In genomic region chr3:94902747-94903146, GRCm38 (mm10) we compare ENCODE assay signal across 8 mouse cellular contexts. TPM values are rescaled to one million over a fixed set of nuclear protein-coding genes. Genes with fewer than 3 reads are reported as not detected.
DNase-seq lines count a peak whose midpoint lies in the region; ATAC-seq and TF ChIP-seq lines count a peak whose summit lies in the region.

No protein-coding gene starts in this region.

- H3K27ac ChIP-seq in thymus, adult 2 months (ENCODE audit: control insufficient read depth, insufficient read depth, low read length): no peak overlapping the region
- H3K27ac ChIP-seq in kidney, adult 2 months (ENCODE audit: insufficient read depth, low read depth, low read length): no peak overlapping the region
- no peak overlapping the region for H3K27ac ChIP-seq in liver, adult 2 months (replicated peaks; ENCODE audit: insufficient read depth, low read depth, low read length)
- no peak overlapping the region for H3K27ac ChIP-seq in neural tube, embryonic 15.5 days (replicated peaks)

- H3K4me1 ChIP-seq in thymus, adult 2 months (replicated peaks; ENCODE audit: control insufficient read depth, insufficient read depth, low read length): no peaks in the 10 kb centered on the region
- no peaks in the 10 kb centered on the region for H3K4me1 ChIP-seq in kidney, adult 2 months (ENCODE audit: control insufficient read depth, insufficient read depth, low read length)
- peaks cover 1% of the 10 kb centered on the region; the same call in 1 of the 2 replicates for H3K4me1 ChIP-seq in liver, adult 2 months (ENCODE audit: control insufficient read depth, insufficient read depth, low read length)
- 0 out of 2 replicates have a peak, but pooled peaks cover 3% of the 10 kb centered on the region for H3K4me1 ChIP-seq in neural tube, embryonic 15.5 days

- TF ChIP-seq POLR2A in thymus, adult 2 months (IDR thresholded peaks at IDR 0.05; ENCODE audit: control insufficient read depth, extremely low read depth, insufficient read depth, low read length, poor library complexity): no peak
- no peak for TF ChIP-seq POLR2A in kidney, adult 2 months (IDR thresholded peaks at IDR 0.05; ENCODE audit: low read depth, low read length)
- no peak for TF ChIP-seq POLR2A in liver, adult 2 months (IDR thresholded peaks at IDR 0.05; ENCODE audit: extremely low read depth, insufficient read depth, low read length)

- no peak overlapping the region for H3K4me3 ChIP-seq in thymus, adult 2 months (ENCODE audit: control insufficient read depth, insufficient read depth, low read length)
- no peak overlapping the region for H3K4me3 ChIP-seq in kidney, adult 2 months (ENCODE audit: insufficient read depth, low read depth, low read length)
- H3K4me3 ChIP-seq in liver, adult 2 months (ENCODE audit: insufficient read depth, low read depth, low read length): no peak overlapping the region
- no peak overlapping the region for H3K4me3 ChIP-seq in neural tube, embryonic 15.5 days (replicated peaks)

- no peaks in the 10 kb centered on the region for H3K9me3 ChIP-seq in neural tube, embryonic 15.5 days (replicated peaks)

- no peaks in the 10 kb centered on the region for H3K79me2 ChIP-seq in liver, adult 2 months (ENCODE audit: control insufficient read depth, insufficient read depth, low read length)

- H3K9ac ChIP-seq in liver, adult 2 months (ENCODE audit: low read depth, low read length): no peak overlapping the region
- no peak overlapping the region for H3K9ac ChIP-seq in neural tube, embryonic 15.5 days (replicated peaks)

- ATAC-seq in neural tube, embryonic 15.5 days (ENCODE audit: low FRiP score): peak; percentile 57; the same call in 1 of the 2 replicates
- no peak for ATAC-seq in activated CD4-positive, CD25-positive, alpha-beta regulatory T cell, adult 4 months

- TF ChIP-seq CTCF in thymus, adult 2 months (IDR thresholded peaks at IDR 0.05; ENCODE audit: borderline replicate concordance, control insufficient read depth, extremely low read depth, insufficient read depth, low read length, poor library complexity): no peak
- TF ChIP-seq CTCF in kidney, adult 2 months (conservative IDR thresholded peaks at IDR 0.05; ENCODE audit: insufficient read depth, insufficient read length, low read depth, low read length): peak; percentile 58
- no peak for TF ChIP-seq CTCF in liver, adult 2 months (IDR thresholded peaks at IDR 0.05; ENCODE audit: low read depth, low read length)

- H3K36me3 ChIP-seq in thymus, adult 2 months (ENCODE audit: control insufficient read depth, insufficient read depth, low read length): no peaks in the 10 kb centered on the region
- no peaks in the 10 kb centered on the region for H3K36me3 ChIP-seq in kidney, adult 2 months (ENCODE audit: control insufficient read depth, insufficient read depth, low read length)
- H3K36me3 ChIP-seq in liver, adult 2 months (ENCODE audit: control insufficient read depth, insufficient read depth, low read length): no peaks in the 10 kb centered on the region
- no peaks in the 10 kb centered on the region for H3K36me3 ChIP-seq in neural tube, embryonic 15.5 days

- no peaks in the 10 kb centered on the region for H3K27me3 ChIP-seq in thymus, adult 2 months (ENCODE audit: control insufficient read depth, insufficient read depth, low read length)
- no peaks in the 10 kb centered on the region for H3K27me3 ChIP-seq in kidney, adult 2 months (replicated peaks; ENCODE audit: control insufficient read depth, insufficient read depth, low read length)
- no peaks in the 10 kb centered on the region for H3K27me3 ChIP-seq in liver, adult 2 months (ENCODE audit: control insufficient read depth, insufficient read depth, low read length)
- H3K27me3 ChIP-seq in neural tube, embryonic 15.5 days (replicated peaks): no peaks in the 10 kb centered on the region

- H3K4me2 ChIP-seq in neural tube, embryonic 15.5 days: peak overlapping the region; percentile 15; the same call in 1 of the 2 replicates

- peak; percentile 45 for DNase-seq in thymus, adult 2 months
- no peak for DNase-seq in thymus, adult 18-20 months
- DNase-seq in adrenal gland, postnatal 14 days: peak; percentile 72
- peak; percentile 28 for DNase-seq in fibroblast of lung, adult 2 months (ENCODE audit: low read depth)
- DNase-seq in kidney, adult 2 months: peak; percentile 75
- peak; percentile 53 for DNase-seq in liver, adult 2 months (ENCODE audit: extremely low read depth, low read depth, low spot score)

- WGBS in thymus, adult 2 months: 24% methylated on average over 7 of the region's 7 CpGs
- 16% methylated on average over 7 of the region's 7 CpGs for WGBS in kidney, adult 2 months
- WGBS in liver, adult 2 months: 23% methylated on average over 7 of the region's 7 CpGs
- 21% methylated on average over 7 of the region's 7 CpGs for WGBS in neural tube, embryonic 15.5 days

RNA-seq across cellular contexts. Expression of gene Psmb4, which starts 16.0 kb away (rescaled TPM):
- 314 and 384 TPM in 2 replicates for polyA plus RNA-seq in thymus, adult 2 months (2012; rRNA removed)
- total RNA-seq in adrenal gland, postnatal 14 days (2021): 262 and 280 TPM in 2 replicates
- polyA plus RNA-seq in kidney, adult 2 months (2012; rRNA removed): 235 and 307 TPM in 2 replicates
- 246 and 264 TPM in 2 replicates for total RNA-seq in liver, adult 2 months (2014; rRNA removed)
- 266 and 271 TPM in 2 replicates for polyA plus RNA-seq in liver, adult 2 months (2012; rRNA removed)
- polyA plus RNA-seq in neural tube, embryonic 15.5 days (2015; fragmentation: Nextera tagmentation; extraction: Ambion mirVana): 371 and 373 TPM in 2 replicates
- 100 to 1,000 TPM; 148 to 197 TPM for polyA plus RNA-seq in activated CD4-positive, CD25-positive, alpha-beta regulatory T cell, adult 4 months (2017; shearing (Covaris generic))

RNA-seq across cellular contexts. Expression of gene Selenbp1, which starts 30.1 kb away (rescaled TPM):
- 15.9 and 26.7 TPM in 2 replicates for polyA plus RNA-seq in thymus, adult 2 months (2012; rRNA removed)
- total RNA-seq in adrenal gland, postnatal 14 days (2021): 68.0 and 87.5 TPM in 2 replicates
- 785 and 803 TPM in 2 replicates for polyA plus RNA-seq in kidney, adult 2 months (2012; rRNA removed)
- 631 and 642 TPM in 2 replicates for total RNA-seq in liver, adult 2 months (2014; rRNA removed)
- polyA plus RNA-seq in liver, adult 2 months (2012; rRNA removed): 641 and 744 TPM in 2 replicates
- 15.3 and 28.7 TPM in 2 replicates for polyA plus RNA-seq in neural tube, embryonic 15.5 days (2015; fragmentation: Nextera tagmentation; extraction: Ambion mirVana)
- 1 to 10 TPM; 4.5 to 4.6 TPM for polyA plus RNA-seq in activated CD4-positive, CD25-positive, alpha-beta regulatory T cell, adult 4 months (2017; shearing (Covaris generic))

RNA-seq across cellular contexts. Expression of gene Rfx5, which starts 51.1 kb away (rescaled TPM):
- polyA plus RNA-seq in thymus, adult 2 months (2012; rRNA removed): 33.3 and 36.8 TPM in 2 replicates
- 22.4 and 26.9 TPM in 2 replicates for total RNA-seq in adrenal gland, postnatal 14 days (2021)
- polyA plus RNA-seq in kidney, adult 2 months (2012; rRNA removed): 10.3 and 12.8 TPM in 2 replicates
- total RNA-seq in liver, adult 2 months (2014; rRNA removed): 6.4 and 7.0 TPM in 2 replicates
- 6.0 and 7.1 TPM in 2 replicates for polyA plus RNA-seq in liver, adult 2 months (2012; rRNA removed)
- 7.1 and 8.0 TPM in 2 replicates for polyA plus RNA-seq in neural tube, embryonic 15.5 days (2015; fragmentation: Nextera tagmentation; extraction: Ambion mirVana)
- polyA plus RNA-seq in activated CD4-positive, CD25-positive, alpha-beta regulatory T cell, adult 4 months (2017; shearing (Covaris generic)): 10 to 100 TPM in 1 of 2 experiments, 1 to 10 TPM in 1; 10.0 to 12.3 TPM

Comparison
In these comparisons a context has a peak if more than half of its experiments do, and no peak if none do; other contexts are left out.
1. DNase-seq: peak in thymus, adult 2 months (single experiment), adrenal gland, postnatal 14 days (single experiment), fibroblast of lung, adult 2 months (single experiment), kidney, adult 2 months (single experiment) and liver, adult 2 months (single experiment); none in thymus, adult 18-20 months (0 of 2).
2. RNA of gene Selenbp1, which starts 30.1 kb away (polyA plus RNA-seq): 785 to 803 TPM in kidney, adult 2 months and 641 to 744 TPM in liver, adult 2 months; 15.9 to 26.7 TPM in thymus, adult 2 months, 15.3 to 28.7 TPM in neural tube, embryonic 15.5 days and 4.5 to 4.6 TPM in activated CD4-positive, CD25-positive, alpha-beta regulatory T cell, adult 4 months; every median in the first group is over 10 times any median in the second.